Mouse (Mus musculus): ENCODE measurements around the gene Rin3. TPM values are rescaled to one million over a fixed set of nuclear protein-coding genes. Genes with fewer than 3 reads are reported as not detected.

Rin3 gene
- total and polyA plus RNA-seq, 3 experiments: 17.5 to 38.9 TPM; not detected in 1

GRCm38 (mm10) chr12:102383288-102383687, 100.4 kb downstream of the Rin3 start:
- no peaks in the 10 kb centered on the region for H3K4me1 ChIP-seq (ENCODE audit: control insufficient read depth in 1 of 2, insufficient read depth in 2 of 2, low read length in 2 of 2)
- H3K9me3 ChIP-seq (replicated peaks; ENCODE audit: insufficient read depth, low read length): no peaks in the 10 kb centered on the region
- no peak overlapping the region for H3K4me3 ChIP-seq (ENCODE audit: control insufficient read depth in 1 of 2, insufficient read depth in 1 of 2, low read depth in 2 of 2, low read length in 2 of 2)
- no peak for DNase-seq (ENCODE audit: low read depth, low spot score)
- peaks cover 0 to 16% of the 10 kb centered on the region in 2 experiments; a peak in 2 of 4 replicates for H3K36me3 ChIP-seq (ENCODE audit: control insufficient read depth in 1 of 2, insufficient read depth in 2 of 2, low read length in 2 of 2)
- TF ChIP-seq ZNF384 (IDR thresholded peaks at IDR 0.05; ENCODE audit: low read depth, low read length) (no peak), BHLHE40 (IDR thresholded peaks at IDR 0.05; ENCODE audit: borderline replicate concordance, low read depth, low read length) (no peak), ETS1 (IDR thresholded peaks at IDR 0.05; ENCODE audit: low read depth, low read length) (no peak), RAD21 (IDR thresholded peaks at IDR 0.05; ENCODE audit: low read depth, low read length) (no peak), TBP (IDR thresholded peaks at IDR 0.05; ENCODE audit: low read depth, low read length) (no peak), TAL1 (IDR thresholded peaks at IDR 0.05; ENCODE audit: low read length) (no peak), SIN3A (IDR thresholded peaks at IDR 0.05; ENCODE audit: low read length) (no peak), SMC3 (IDR thresholded peaks at IDR 0.05; ENCODE audit: low read depth, low read length) (no peak), POLR2AphosphoS2 (IDR thresholded peaks at IDR 0.05; ENCODE audit: low read length) (no peak)
- H3K79me2 ChIP-seq (ENCODE audit: control insufficient read depth, insufficient read depth, low read length, poor library complexity): no peaks in the 10 kb centered on the region
- no peak overlapping the region for H3K27ac ChIP-seq (ENCODE audit: control insufficient read depth, low read depth, low read length)
- H3K27me3 ChIP-seq (ENCODE audit: control insufficient read depth in 1 of 2, insufficient read depth in 2 of 2, low read length in 2 of 2): no peaks in the 10 kb centered on the region
- H3K9ac ChIP-seq (ENCODE audit: control insufficient read depth, low read depth, low read length, poor library complexity, severe bottlenecking): no peak overlapping the region

- DNase-seq (ENCODE audit: low read depth, low spot score): peak; percentile 58
- peaks cover 0 to 13% of the 10 kb centered on the region in 2 experiments; a peak in 2 of 4 replicates for H3K36me3 ChIP-seq (ENCODE audit: control insufficient read depth in 1 of 2, insufficient read depth in 2 of 2, low read length in 2 of 2)
- H3K4me1 ChIP-seq (ENCODE audit: control insufficient read depth in 1 of 2, insufficient read depth in 2 of 2, low read length in 2 of 2): no peaks in the 10 kb centered on the region
- no peaks in the 10 kb centered on the region for H3K9me3 ChIP-seq (replicated peaks; ENCODE audit: insufficient read depth, low read length)
- no peaks in the 10 kb centered on the region for H3K27me3 ChIP-seq (ENCODE audit: control insufficient read depth in 1 of 2, insufficient read depth in 2 of 2, low read length in 2 of 2)
- no peak for TF ChIP-seq CHD1 (IDR thresholded peaks at IDR 0.05; ENCODE audit: low read depth, low read length)
- no peak for TF ChIP-seq MYC (IDR thresholded peaks at IDR 0.05; ENCODE audit: low read depth, low read length)
- TF ChIP-seq RAD21 (IDR thresholded peaks at IDR 0.05; ENCODE audit: low read depth, low read length): peak; percentile 50
- peak; percentile 46 for TF ChIP-seq SMC3 (IDR thresholded peaks at IDR 0.05; ENCODE audit: low read depth, low read length)
- no peak for TF ChIP-seq E2F4 (IDR thresholded peaks at IDR 0.05; ENCODE audit: borderline replicate concordance, low read depth, low read length)
- no peak for TF ChIP-seq POLR2AphosphoS2 (IDR thresholded peaks at IDR 0.05; ENCODE audit: low read length)
- peak; percentile 41 to 75 (median 56) for TF ChIP-seq CTCF (IDR thresholded peaks at IDR 0.05 in 2 of 3, conservative IDR thresholded peaks at IDR 0.05 in 1 of 3; ENCODE audit: control insufficient read depth in 1 of 3, insufficient read depth in 1 of 3, low read depth in 2 of 3, low read length in 3 of 3, poor library complexity in 1 of 3, severe bottlenecking in 1 of 3)
- no peak for TF ChIP-seq RCOR1 (IDR thresholded peaks at IDR 0.05; ENCODE audit: low read depth, low read length)
- 0 out of 4 replicates have a peak, but pooled peaks of 1 of the 2 experiments have one; percentile 16 for TF ChIP-seq POLR2A (IDR thresholded peaks at IDR 0.05; ENCODE audit: control insufficient read depth in 1 of 2, insufficient read depth in 1 of 2, low read depth in 1 of 2, low read length in 2 of 2, poor library complexity in 1 of 2)
- TF ChIP-seq MAX (IDR thresholded peaks at IDR 0.05; ENCODE audit: low read length): no peak
- TF ChIP-seq UBTF (IDR thresholded peaks at IDR 0.05; ENCODE audit: borderline replicate concordance, insufficient read depth, low read depth, low read length): no peak
- no peak overlapping the region for H3K4me3 ChIP-seq (ENCODE audit: control insufficient read depth in 1 of 2, insufficient read depth in 1 of 2, low read depth in 2 of 2, low read length in 2 of 2)
- no peaks in the 10 kb centered on the region for H3K79me2 ChIP-seq (ENCODE audit: control insufficient read depth, insufficient read depth, low read length, poor library complexity)
- H3K9ac ChIP-seq (ENCODE audit: control insufficient read depth, low read depth, low read length, poor library complexity, severe bottlenecking): no peak overlapping the region
- no peak overlapping the region for H3K27ac ChIP-seq (ENCODE audit: control insufficient read depth, low read depth, low read length)
These were observed 102.0 kb downstream of the Rin3 start for GRCm38 (mm10) chr12:102384819-102385218.

All from MEL (cell line).